ENCODE assay signal across 29 mouse cellular contexts in genomic region chr11:57005341-57005740, GRCm38 (mm10). TPM values are rescaled to one million over a fixed set of nuclear protein-coding genes. Genes with fewer than 3 reads are reported as not detected.
DNase-seq lines count a peak whose midpoint lies in the region; ATAC-seq lines count a peak whose summit lies in the region.
"Had no signal": no experiment of that assay in that cellular context is flagged by ENCODE, and none has a peak within 500 bp of the region (broad histone marks: within the 10 kb centered on the region; RNA-seq: fewer than 3 reads in every experiment).

No protein-coding gene starts in this region.

- H3K4me1 ChIP-seq in heart, embryonic 15.5 days (replicated peaks) = peaks cover 44% of the 10 kb centered on the region
- H3K4me1 ChIP-seq in heart, embryonic 11.5 days (ENCODE audit: control insufficient read depth, insufficient read depth, low read length) = peaks cover 10% of the 10 kb centered on the region
- no peaks in the 10 kb centered on the region for H3K4me1 ChIP-seq in embryonic facial prominence, embryonic 11.5 days (ENCODE audit: control insufficient read depth, insufficient read depth, low read length)
- no peaks in the 10 kb centered on the region for H3K4me1 ChIP-seq in midbrain, embryonic 16.5 days (ENCODE audit: control insufficient read depth, insufficient read depth, low read length)
- H3K4me1 ChIP-seq: intestine, embryonic 15.5 days; liver, embryonic 12.5 days; midbrain, embryonic 15.5 days; neural tube, embryonic 13.5 days had no signal

- no peak overlapping the region for H3K4me2 ChIP-seq in heart, embryonic 15.5 days
- no peak overlapping the region for H3K4me2 ChIP-seq in heart, embryonic 11.5 days
- H3K4me2 ChIP-seq in embryonic facial prominence, embryonic 11.5 days (ENCODE audit: low read depth, low read length) = no peak overlapping the region
- H3K4me2 ChIP-seq in midbrain, embryonic 16.5 days (ENCODE audit: low read length) = no peak overlapping the region
- H3K4me2 ChIP-seq: intestine, embryonic 15.5 days; limb, embryonic 13.5 days; liver, embryonic 12.5 days; midbrain, embryonic 15.5 days; neural tube, embryonic 13.5 days had no signal

- no peaks in the 10 kb centered on the region for H3K27me3 ChIP-seq in heart, embryonic 15.5 days
- H3K27me3 ChIP-seq in heart, embryonic 11.5 days (ENCODE audit: control insufficient read depth, insufficient read depth, low read length) = no peaks in the 10 kb centered on the region
- no peaks in the 10 kb centered on the region for H3K27me3 ChIP-seq in embryonic facial prominence, embryonic 11.5 days (ENCODE audit: control insufficient read depth, insufficient read depth, low read length)
- H3K27me3 ChIP-seq in midbrain, embryonic 16.5 days (ENCODE audit: control insufficient read depth, insufficient read depth, low read depth, low read length) = no peaks in the 10 kb centered on the region
- H3K27me3 ChIP-seq: CH12.LX; intestine, embryonic 15.5 days; midbrain, embryonic 15.5 days; neural tube, embryonic 13.5 days had no signal

- no peak overlapping the region for H3K4me3 ChIP-seq in heart, embryonic 15.5 days
- H3K4me3 ChIP-seq in heart, embryonic 11.5 days (ENCODE audit: low read depth, low read length) = no peak overlapping the region
- H3K4me3 ChIP-seq in embryonic facial prominence, embryonic 11.5 days (ENCODE audit: low read depth, low read length) = no peak overlapping the region
- no peak overlapping the region for H3K4me3 ChIP-seq in midbrain, embryonic 16.5 days (ENCODE audit: low read depth, low read length)
- H3K4me3 ChIP-seq: hindbrain, embryonic 10.5 days; intestine, embryonic 15.5 days; layer of hippocampus, adult 2 months; limb, embryonic 13.5 days; liver, embryonic 12.5 days; midbrain, embryonic 15.5 days; myocyte; neural tube, embryonic 13.5 days had no signal

- peak; percentile 73 to 74 for DNase-seq in right cerebral cortex, postnatal 10 days (ENCODE audit: low spot score in 2 of 2)
- no peak for DNase-seq in right cerebral cortex, adult 2 months (ENCODE audit: low spot score in 2 of 2)
- no peak for DNase-seq in embryonic facial prominence, embryonic 11.5 days (ENCODE audit: low spot score)
- DNase-seq in adrenal gland, postnatal 14 days = no peak
- DNase-seq: adrenal gland, adult 2 months; B cell, adult 2 months; cerebellum, adult 2 months; cerebellum, postnatal 25 days; gastrocnemius, postnatal 10 days; kidney, adult 9 months; kidney, postnatal 14 days; lung, adult 18-20 months; lung, postnatal 36 days had no signal

- no peaks in the 10 kb centered on the region for H3K36me3 ChIP-seq in heart, embryonic 15.5 days
- H3K36me3 ChIP-seq in heart, embryonic 11.5 days (ENCODE audit: control insufficient read depth, insufficient read depth, low read length) = no peaks in the 10 kb centered on the region
- no peaks in the 10 kb centered on the region for H3K36me3 ChIP-seq in embryonic facial prominence, embryonic 11.5 days (replicated peaks; ENCODE audit: control insufficient read depth, insufficient read depth, low read depth, low read length)
- no peaks in the 10 kb centered on the region for H3K36me3 ChIP-seq in midbrain, embryonic 16.5 days (ENCODE audit: control insufficient read depth, insufficient read depth, low read length)
- H3K36me3 ChIP-seq: G1E; hindbrain, embryonic 10.5 days; intestine, embryonic 15.5 days; limb, embryonic 13.5 days; liver, embryonic 12.5 days; midbrain, embryonic 15.5 days; neural tube, embryonic 13.5 days had no signal

- no peaks in the 10 kb centered on the region for H3K9me3 ChIP-seq in heart, embryonic 15.5 days (replicated peaks)
- no peaks in the 10 kb centered on the region for H3K9me3 ChIP-seq in heart, embryonic 11.5 days (replicated peaks; ENCODE audit: control insufficient read depth, low read length)
- H3K9me3 ChIP-seq in embryonic facial prominence, embryonic 11.5 days (replicated peaks; ENCODE audit: control insufficient read depth, low read length) = no peaks in the 10 kb centered on the region
- H3K9me3 ChIP-seq in midbrain, embryonic 16.5 days (replicated peaks; ENCODE audit: control insufficient read depth, low read length, poor library complexity, severe bottlenecking) = no peaks in the 10 kb centered on the region
- H3K9me3 ChIP-seq: hindbrain, embryonic 10.5 days; intestine, embryonic 15.5 days; limb, embryonic 13.5 days; liver, embryonic 12.5 days; midbrain, embryonic 15.5 days; neural tube, embryonic 13.5 days had no signal

- no peak overlapping the region for H3K9ac ChIP-seq in heart, embryonic 15.5 days
- no peak overlapping the region for H3K9ac ChIP-seq in heart, embryonic 11.5 days (ENCODE audit: low read depth, low read length)
- no peak overlapping the region for H3K9ac ChIP-seq in embryonic facial prominence, embryonic 11.5 days (replicated peaks; ENCODE audit: low read length)
- H3K9ac ChIP-seq in midbrain, embryonic 16.5 days (ENCODE audit: low read depth, low read length) = no peak overlapping the region
- H3K9ac ChIP-seq: intestine, embryonic 15.5 days; limb, embryonic 13.5 days; liver, embryonic 12.5 days; midbrain, embryonic 15.5 days; neural tube, embryonic 13.5 days had no signal

- H3K27ac ChIP-seq in heart, embryonic 15.5 days = peak overlapping the region; percentile 40; the same call in 1 of the 2 replicates
- H3K27ac ChIP-seq in heart, embryonic 11.5 days (ENCODE audit: low read depth, low read length) = no peak overlapping the region
- H3K27ac ChIP-seq in embryonic facial prominence, embryonic 11.5 days (replicated peaks; ENCODE audit: low read depth, low read length) = peak overlapping the region; percentile 30; the same call in 1 of the 2 replicates
- no peak overlapping the region for H3K27ac ChIP-seq in midbrain, embryonic 16.5 days (ENCODE audit: low read length)
- H3K27ac ChIP-seq: hindbrain, embryonic 10.5 days; intestine, embryonic 15.5 days; layer of hippocampus, adult 2 months; limb, embryonic 13.5 days; liver, embryonic 12.5 days; midbrain, embryonic 15.5 days; neural tube, embryonic 13.5 days had no signal

- no peak for ATAC-seq in heart, embryonic 15.5 days (replicated peaks; ENCODE audit: insufficient number of reproducible peaks, insufficient read depth, low FRiP score, low read depth)
- no peak for ATAC-seq in heart, embryonic 11.5 days (replicated peaks; ENCODE audit: insufficient number of reproducible peaks, low FRiP score, low TSS enrichment)
- no peak for ATAC-seq in embryonic facial prominence, embryonic 11.5 days (replicated peaks; ENCODE audit: insufficient number of reproducible peaks, low FRiP score, low TSS enrichment, low read depth)
- ATAC-seq in midbrain, embryonic 16.5 days = no peak
- ATAC-seq: hindbrain, embryonic 16.5 days; intestine, embryonic 15.5 days; liver, embryonic 12.5 days; midbrain, embryonic 15.5 days had no signal

- 47% methylated on average over 7 of the region's 7 CpGs for WGBS in heart, embryonic 15.5 days
- WGBS in heart, embryonic 11.5 days (ENCODE audit: insufficient replicate concordance) = 72% methylated on average over 7 of the region's 7 CpGs
- 72% methylated on average over 7 of the region's 7 CpGs for WGBS in embryonic facial prominence, embryonic 11.5 days
- 86% methylated on average over 7 of the region's 7 CpGs for WGBS in midbrain, embryonic 16.5 days

RNA-seq across cellular contexts. Expression of gene Gria1, which starts 5.8 kb away (rescaled TPM):
- 5.4 and 5.6 TPM in 2 replicates for polyA plus RNA-seq in heart, embryonic 15.5 days (2015; fragmentation: Nextera tagmentation; extraction: Ambion mirVana)
- polyA plus RNA-seq in heart, embryonic 11.5 days (2014; fragmentation: Nextera tagmentation; extraction: Ambion mirVana) = 1.1 and 1.4 TPM in 2 replicates
- polyA plus RNA-seq in embryonic facial prominence, embryonic 11.5 days (2014; fragmentation: Nextera tagmentation; extraction: Ambion mirVana) = 1.2 and 1.6 TPM in 2 replicates
- 0.82 and 1.7 TPM in 2 replicates for total RNA-seq in adrenal gland, postnatal 14 days (2021)
- 62.5 and 63.7 TPM in 2 replicates for polyA plus RNA-seq in midbrain, embryonic 16.5 days (2015; fragmentation: Nextera tagmentation; extraction: Ambion mirVana)
- total RNA-seq: granulocyte monocyte progenitor cell, adult 5-6 weeks; megakaryocyte-erythroid progenitor cell, adult 5-6 weeks had no signal
- polyA plus RNA-seq: G1E had no signal

Comparison
In these comparisons a context has a peak if more than half of its experiments do, and no peak if none do; other contexts are left out.
1. H3K27ac ChIP-seq: peak in heart, embryonic 15.5 days (single experiment) and embryonic facial prominence, embryonic 11.5 days (single experiment); none in heart, embryonic 11.5 days (single experiment) and midbrain, embryonic 16.5 days (single experiment).
2. DNase-seq: peak in right cerebral cortex, postnatal 10 days (2 of 2); none in right cerebral cortex, adult 2 months (0 of 2), embryonic facial prominence, embryonic 11.5 days (single experiment) and adrenal gland, postnatal 14 days (single experiment).